In genomic region chr16:22767405-22767804, GRCm38 (mm10) we compare ENCODE assay signal across 21 mouse cellular contexts. TPM values are rescaled to one million over a fixed set of nuclear protein-coding genes. Genes with fewer than 3 reads are reported as not detected.
DNase-seq lines count a peak whose midpoint lies in the region; TF ChIP-seq lines count a peak whose summit lies in the region.
"Had no signal": no experiment of that assay in that cellular context is flagged by ENCODE, and none has a peak within 500 bp of the region (broad histone marks: within the 10 kb centered on the region; RNA-seq: fewer than 3 reads in every experiment).

No protein-coding gene starts in this region.

- intact Hi-C loops in gastrocnemius, adult 2 months (cut with DNase I) = no loop called here

- H3K9ac ChIP-seq in ES-Bruce4 (ENCODE audit: low read depth, poor library complexity, severe bottlenecking) = no peak overlapping the region
- H3K9ac ChIP-seq: embryonic facial prominence, embryonic 13.5 days; hindbrain, embryonic 12.5 days; lung, embryonic 15.5 days; midbrain, embryonic 15.5 days had no signal

- H3K27me3 ChIP-seq in ES-Bruce4 (ENCODE audit: control insufficient read depth, insufficient read depth, low read length, poor library complexity, severe bottlenecking) = no peaks in the 10 kb centered on the region
- H3K27me3 ChIP-seq: embryonic facial prominence, embryonic 13.5 days; heart, embryonic 13.5 days; hindbrain, embryonic 12.5 days; lung, embryonic 15.5 days; midbrain, embryonic 15.5 days had no signal

- no peak for TF ChIP-seq EP300 in ES-Bruce4 (IDR thresholded peaks at IDR 0.05; ENCODE audit: insufficient read depth, low read depth, low read length)

- H3K27ac ChIP-seq in gastrocnemius, adult 2 months = peak overlapping the region; percentile 66
- H3K27ac ChIP-seq in layer of hippocampus, adult 2 months = peak overlapping the region; percentile 64; the same call in 1 of the 2 replicates
- H3K27ac ChIP-seq in ES-Bruce4 (ENCODE audit: insufficient read depth, low read length) = no peak overlapping the region
- H3K27ac ChIP-seq in cortical plate, adult 2 months (ENCODE audit: insufficient read depth, low read length) = no peak overlapping the region
- H3K27ac ChIP-seq: embryonic facial prominence, embryonic 13.5 days; heart, embryonic 13.5 days; hindbrain, embryonic 12.5 days; lung, embryonic 15.5 days; midbrain, embryonic 15.5 days had no signal

- no peak for DNase-seq in gastrocnemius, adult 2 months
- DNase-seq in gastrocnemius, adult 8-10 months (ENCODE audit: low spot score in 2 of 2) = no peak
- no peak for DNase-seq in layer of hippocampus, adult 2 months (ENCODE audit: low spot score in 2 of 2)
- DNase-seq in layer of hippocampus, adult 18-20 months (ENCODE audit: low spot score in 2 of 2) = no peak
- DNase-seq in left cerebral cortex, adult 11 months (ENCODE audit: low spot score) = no peak
- no peak for DNase-seq in right cerebral cortex, postnatal 14 days
- DNase-seq: B cell, adult 2 months; cerebellum, adult 11 months; kidney, adult 8-10 months had no signal

- no peak for TF ChIP-seq POLR2A in ES-Bruce4 (IDR thresholded peaks at IDR 0.05; ENCODE audit: insufficient read depth, low read length)
- no peak for TF ChIP-seq POLR2A in cortical plate, adult 2 months (IDR thresholded peaks at IDR 0.05; ENCODE audit: extremely low read depth, insufficient read depth, low read length)

- H3K9me3 ChIP-seq in ES-Bruce4 (replicated peaks; ENCODE audit: control insufficient read depth, insufficient read depth, low read length, poor library complexity, severe bottlenecking) = no peaks in the 10 kb centered on the region
- H3K9me3 ChIP-seq: embryonic facial prominence, embryonic 13.5 days; heart, embryonic 13.5 days; hindbrain, embryonic 12.5 days; lung, embryonic 15.5 days; midbrain, embryonic 15.5 days had no signal

- H3K4me3 ChIP-seq in gastrocnemius, adult 2 months = no peak overlapping the region
- no peak overlapping the region for H3K4me3 ChIP-seq in layer of hippocampus, adult 2 months
- H3K4me3 ChIP-seq in ES-Bruce4 (ENCODE audit: low read depth, low read length) = no peak overlapping the region
- no peak overlapping the region for H3K4me3 ChIP-seq in cortical plate, adult 2 months (ENCODE audit: insufficient read depth, low read length)
- H3K4me3 ChIP-seq: embryonic facial prominence, embryonic 13.5 days; hindbrain, embryonic 12.5 days; lung, embryonic 15.5 days; midbrain, embryonic 15.5 days had no signal

- no peaks in the 10 kb centered on the region for H3K4me1 ChIP-seq in ES-Bruce4 (ENCODE audit: control insufficient read depth, insufficient read depth, low read length)
- H3K4me1 ChIP-seq in cortical plate, adult 2 months (ENCODE audit: control insufficient read depth, insufficient read depth, low read length) = no peaks in the 10 kb centered on the region; the same call in 1 of the 2 replicates
- H3K4me1 ChIP-seq: embryonic facial prominence, embryonic 13.5 days; hindbrain, embryonic 12.5 days; lung, embryonic 15.5 days; midbrain, embryonic 15.5 days had no signal

- peak; percentile 17; the same call in 1 of the 2 replicates for TF ChIP-seq CTCF in gastrocnemius, adult 2 months (IDR thresholded peaks at IDR 0.05)
- peak; percentile 62 for TF ChIP-seq CTCF in layer of hippocampus, adult 2 months (conservative IDR thresholded peaks at IDR 0.05)
- TF ChIP-seq CTCF in ES-Bruce4 (IDR thresholded peaks at IDR 0.05; ENCODE audit: low read depth, low read length) = peak; percentile 12
- 0 out of 2 replicates have a peak, but pooled peaks have one; percentile 3 for TF ChIP-seq CTCF in cortical plate, adult 2 months (IDR thresholded peaks at IDR 0.05; ENCODE audit: extremely low read depth, insufficient read depth, low read length)

- H3K36me3 ChIP-seq in ES-Bruce4 (ENCODE audit: control insufficient read depth, insufficient read depth, low read length, poor library complexity, severe bottlenecking) = no peaks in the 10 kb centered on the region
- H3K36me3 ChIP-seq: embryonic facial prominence, embryonic 13.5 days; heart, embryonic 13.5 days; hindbrain, embryonic 12.5 days; lung, embryonic 15.5 days; midbrain, embryonic 15.5 days had no signal

RNA-seq across cellular contexts. Expression of gene Crygs, which starts 44.0 kb away (rescaled TPM):
- total RNA-seq in gastrocnemius, adult 2 months (2021) = not detected
- not detected for total RNA-seq in gastrocnemius, adult 8-10 months (2022)
- total RNA-seq in layer of hippocampus, adult 2 months (2021) = not detected
- not detected for total RNA-seq in layer of hippocampus, adult 18-20 months (2021)
- polyA plus RNA-seq in ES-Bruce4 (2011; ENCODE audit: insufficient read depth, insufficient read length, low read depth, missing spikeins) = not detected in 2 replicates
- 0.33 TPM in 1 of 2 replicates, not detected in the other for polyA plus RNA-seq in cortical plate, adult 2 months (2012; rRNA removed)
- total RNA-seq: gastrocnemius, postnatal 25 days; layer of hippocampus, adult 8-10 months; megakaryocyte progenitor cell, adult 5-6 weeks had no signal
- polyA plus RNA-seq: embryonic facial prominence, embryonic 13.5 days; heart, embryonic 13.5 days; hindbrain, embryonic 12.5 days; limb, embryonic 14.5 days; lung, embryonic 15.5 days; midbrain, embryonic 15.5 days; neural tube, embryonic 11.5 days had no signal

Comparison
In these comparisons a context has a peak if more than half of its experiments do, and no peak if none do; other contexts are left out.
1. H3K27ac ChIP-seq: peak in gastrocnemius, adult 2 months (single experiment) and layer of hippocampus, adult 2 months (single experiment); none in ES-Bruce4 (single experiment) and cortical plate, adult 2 months (single experiment).
2. CTCF ChIP-seq: peak in every context shown above with its lines; median percentile 62 in layer of hippocampus, adult 2 months; 17 in gastrocnemius, adult 2 months; 12 in ES-Bruce4; 3 in cortical plate, adult 2 months.